In the genomic region with DNA sequence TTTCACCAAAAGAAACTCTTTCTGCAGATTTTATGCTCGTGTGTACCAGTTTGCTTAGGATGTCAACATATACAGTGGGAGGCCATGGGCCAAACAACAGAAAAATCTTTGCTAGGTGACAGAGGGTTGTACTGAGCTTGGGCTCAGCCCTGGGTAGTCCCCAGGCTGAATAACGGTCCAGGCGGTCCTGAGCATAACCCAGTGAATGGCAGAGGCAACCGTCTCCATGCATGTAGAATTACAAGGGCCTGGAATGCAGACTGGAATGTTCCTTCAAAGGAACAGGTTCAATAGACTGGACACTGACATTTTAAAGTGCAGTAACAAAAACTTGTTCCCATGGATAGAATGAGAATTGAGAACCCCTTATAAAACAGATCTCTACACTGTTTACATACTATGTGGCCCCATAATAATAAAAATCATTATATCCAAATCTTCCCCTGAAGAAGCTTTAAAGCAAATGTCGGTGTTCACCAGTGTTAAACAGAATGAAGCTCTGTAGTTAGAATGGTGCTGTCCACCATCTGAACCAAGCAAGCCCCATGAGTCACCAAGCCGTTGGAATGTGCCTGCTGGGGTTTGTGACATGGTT, we compare ENCODE assay signal across 20 mouse cellular contexts. TPM values are rescaled to one million over a fixed set of nuclear protein-coding genes. Genes with fewer than 3 reads are reported as not detected.
DNase-seq lines count a peak whose midpoint lies in the region; ATAC-seq and TF ChIP-seq lines count a peak whose summit lies in the region.
"Had no signal": no experiment of that assay in that cellular context is flagged by ENCODE, and none has a peak within 500 bp of the region (broad histone marks: within the 10 kb centered on the region; RNA-seq: fewer than 3 reads in every experiment).

No protein-coding gene starts in this region.

- peak overlapping the region; percentile 77 for H3K27ac ChIP-seq in midbrain, embryonic 10.5 days (replicated peaks)
- H3K27ac ChIP-seq in midbrain, postnatal 0 days (ENCODE audit: low read depth, low read length): no peak overlapping the region
- peak overlapping the region; percentile 71 for H3K27ac ChIP-seq in hindbrain, embryonic 10.5 days
- H3K27ac ChIP-seq in midbrain, embryonic 13.5 days: no peak overlapping the region
- H3K27ac ChIP-seq: heart, embryonic 15.5 days had no signal

- no peak for TF ChIP-seq CTCF in midbrain, postnatal 0 days (IDR thresholded peaks at IDR 0.05)

- DNase-seq in embryo, embryonic 10 days (ENCODE audit: low spot score): peak; percentile 60
- DNase-seq in embryo, embryonic 11 days: no peak
- DNase-seq in midbrain, embryonic 10.5 days (ENCODE audit: low spot score): no peak
- no peak for DNase-seq in midbrain, postnatal 0 days (ENCODE audit: low spot score)
- no peak for DNase-seq in hindbrain, embryonic 10.5 days (ENCODE audit: low spot score)
- DNase-seq in cerebellum, postnatal 36 days: no peak
- no peak for DNase-seq in left cerebral cortex, postnatal 36 days (ENCODE audit: low spot score in 2 of 2)
- DNase-seq: adrenal gland, postnatal 14 days; cerebellum, adult 8-10 months; layer of hippocampus, postnatal 36 days; liver; liver, postnatal 0 days; retina, postnatal 1 day; right cerebral cortex, postnatal 4 days; thymus, postnatal 4 days had no signal

- 42% methylated on average over 6 of the region's 6 CpGs for WGBS in midbrain, embryonic 10.5 days
- WGBS in midbrain, postnatal 0 days: 33% methylated on average over 6 of the region's 6 CpGs
- WGBS in hindbrain, embryonic 10.5 days: 31% methylated on average over 6 of the region's 6 CpGs
- WGBS in midbrain, embryonic 13.5 days: 20% methylated on average over 6 of the region's 6 CpGs

- ATAC-seq in midbrain, postnatal 0 days (ENCODE audit: low FRiP score): no peak
- ATAC-seq in midbrain, embryonic 13.5 days: peak; percentile 66; the same call in 1 of the 2 replicates
- ATAC-seq: forebrain, embryonic 16.5 days; liver, postnatal 0 days had no signal

- H3K4me2 ChIP-seq in midbrain, postnatal 0 days (ENCODE audit: low read depth, low read length, poor library complexity, severe bottlenecking): no peak overlapping the region
- no peak overlapping the region for H3K4me2 ChIP-seq in midbrain, embryonic 13.5 days (replicated peaks)
- H3K4me2 ChIP-seq: heart, embryonic 15.5 days had no signal

- H3K4me1 ChIP-seq in midbrain, embryonic 10.5 days: peaks cover 79% of the 10 kb centered on the region
- no peaks in the 10 kb centered on the region for H3K4me1 ChIP-seq in midbrain, postnatal 0 days (ENCODE audit: insufficient read depth, low read length)
- peaks cover 59% of the 10 kb centered on the region for H3K4me1 ChIP-seq in hindbrain, embryonic 10.5 days (replicated peaks)
- peaks cover 44% of the 10 kb centered on the region for H3K4me1 ChIP-seq in midbrain, embryonic 13.5 days (replicated peaks)

- intact Hi-C loops in left cerebral cortex, postnatal 36 days (cut with DNase I): no loop called here

- H3K9me3 ChIP-seq in midbrain, embryonic 10.5 days (replicated peaks): no peaks in the 10 kb centered on the region
- no peaks in the 10 kb centered on the region for H3K9me3 ChIP-seq in midbrain, postnatal 0 days (ENCODE audit: low read length)
- H3K9me3 ChIP-seq in hindbrain, embryonic 10.5 days: no peaks in the 10 kb centered on the region
- H3K9me3 ChIP-seq in midbrain, embryonic 13.5 days: no peaks in the 10 kb centered on the region
- H3K9me3 ChIP-seq: heart, embryonic 15.5 days had no signal

- no peak overlapping the region for H3K9ac ChIP-seq in midbrain, postnatal 0 days (replicated peaks; ENCODE audit: low read length, poor library complexity, severe bottlenecking)
- H3K9ac ChIP-seq in midbrain, embryonic 13.5 days (replicated peaks): no peak overlapping the region
- H3K9ac ChIP-seq: heart, embryonic 15.5 days; liver, postnatal 0 days had no signal

- H3K27me3 ChIP-seq in midbrain, embryonic 10.5 days (ENCODE audit: low read depth, poor library complexity, severe bottlenecking): no peaks in the 10 kb centered on the region
- H3K27me3 ChIP-seq in midbrain, postnatal 0 days (ENCODE audit: insufficient read depth, low read length): no peaks in the 10 kb centered on the region
- H3K27me3 ChIP-seq in hindbrain, embryonic 10.5 days (ENCODE audit: insufficient read depth, poor library complexity, severe bottlenecking): no peaks in the 10 kb centered on the region
- no peaks in the 10 kb centered on the region for H3K27me3 ChIP-seq in midbrain, embryonic 13.5 days
- H3K27me3 ChIP-seq: heart, embryonic 15.5 days had no signal

- H3K4me3 ChIP-seq in midbrain, embryonic 10.5 days: no peak overlapping the region
- no peak overlapping the region for H3K4me3 ChIP-seq in midbrain, postnatal 0 days (ENCODE audit: low read depth, low read length)
- no peak overlapping the region for H3K4me3 ChIP-seq in hindbrain, embryonic 10.5 days
- no peak overlapping the region for H3K4me3 ChIP-seq in midbrain, embryonic 13.5 days (replicated peaks)
- H3K4me3 ChIP-seq: heart, embryonic 15.5 days had no signal

- H3K36me3 ChIP-seq in midbrain, embryonic 10.5 days: no peaks in the 10 kb centered on the region
- no peaks in the 10 kb centered on the region for H3K36me3 ChIP-seq in midbrain, postnatal 0 days (ENCODE audit: insufficient read depth, low read length)
- no peaks in the 10 kb centered on the region for H3K36me3 ChIP-seq in hindbrain, embryonic 10.5 days
- H3K36me3 ChIP-seq in midbrain, embryonic 13.5 days: no peaks in the 10 kb centered on the region
- H3K36me3 ChIP-seq: heart, embryonic 15.5 days had no signal

RNA-seq across cellular contexts. Expression of a gene that starts 54.1 kb away (rescaled TPM):
- 8.5 and 11.0 TPM in 2 replicates for polyA plus RNA-seq in midbrain, embryonic 10.5 days (2016; fragmentation: Nextera tagmentation; extraction: Ambion mirVana)
- 10.6 and 13.2 TPM in 2 replicates for total RNA-seq in midbrain, postnatal 0 days (2014; rRNA removed)
- 6.3 TPM in 2 replicates for polyA plus RNA-seq in midbrain, postnatal 0 days (2015; fragmentation: Nextera tagmentation; extraction: Ambion mirVana)
- 5.6 and 10.1 TPM in 2 replicates for polyA plus RNA-seq in hindbrain, embryonic 10.5 days (2016; fragmentation: Nextera tagmentation; extraction: Ambion mirVana)
- 5.0 and 6.1 TPM in 2 replicates for polyA plus RNA-seq in midbrain, embryonic 13.5 days (2015; fragmentation: Nextera tagmentation; extraction: Ambion mirVana)
- total RNA-seq in left cerebral cortex, postnatal 36 days (2021): 10 to 100 TPM; 35.2 to 35.5 TPM
- total RNA-seq: granulocyte monocyte progenitor cell, adult 5-6 weeks; MEL had no signal

Comparison
In these comparisons a context has a peak if more than half of its experiments do, and no peak if none do; other contexts are left out.
1. H3K27ac ChIP-seq: peak in midbrain, embryonic 10.5 days (single experiment) and hindbrain, embryonic 10.5 days (single experiment); none in midbrain, postnatal 0 days (single experiment) and midbrain, embryonic 13.5 days (single experiment).